Mouse (Mus musculus) kidney, postnatal 0 days (tissue): ENCODE data around the gene Qrich1. TPM values are rescaled to one million over a fixed set of nuclear protein-coding genes. Genes with fewer than 3 reads are reported as not detected.

Source experiments
- ATAC-seq: fragments of 200-750 bp; cut with Nextera tagmentation; replicated peaks from 2 replicates; pipeline ENCODE4 v1.8.0; 2017; ENCODE audit warnings: low read depth, moderate number of reproducible peaks, moderate TSS enrichment, moderate library complexity; ENCODE audit not compliant: low FRiP score
- DNase-seq: peaks from one replicate; pipeline ENCODE4 v3.0.0-alpha.2; 2016; ENCODE audit warnings: low spot score
- H3K27ac ChIP-seq: fragments of 300-500 bp; sonication (generic); 2 replicates; pipeline ENCODE4 v1.5.1; 2014; ENCODE audit warnings: mild to moderate bottlenecking
- H3K27me3 ChIP-seq: fragments of 300-500 bp; sonication (generic); 2 replicates; pipeline ENCODE4 v1.6.1; 2014; ENCODE audit warnings: low read length, mixed read lengths; ENCODE audit not compliant: insufficient read depth
- H3K36me3 ChIP-seq: fragments of 300-500 bp; sonication (generic); 2 replicates; pipeline ENCODE4 v1.6.1; 2014; ENCODE audit warnings: low read length, mixed read lengths; ENCODE audit not compliant: insufficient read depth
- H3K4me1 ChIP-seq: fragments of 300-500 bp; sonication (generic); replicated peaks from 2 replicates; pipeline ENCODE4 v1.6.1; 2014; ENCODE audit warnings: antibody characterized with exemption, low read length, mixed read lengths; ENCODE audit not compliant: insufficient read depth
- H3K4me2 ChIP-seq: fragments of 300-500 bp; sonication (generic); 2 replicates; pipeline ENCODE4 v1.6.1; 2014; ENCODE audit warnings: mild to moderate bottlenecking, low read length, moderate library complexity, mixed read lengths
- H3K4me3 ChIP-seq: fragments of 300-500 bp; sonication (generic); replicated peaks from 2 replicates; pipeline ENCODE4 v1.5.1; 2014; ENCODE audit warnings: low read depth, low read length
- H3K9ac ChIP-seq: fragments of 300-500 bp; sonication (generic); 2 replicates; pipeline ENCODE4 v1.6.1; 2014; ENCODE audit warnings: low read depth, low read length
- H3K9me3 ChIP-seq: fragments of 300-500 bp; sonication (generic); replicated peaks from 2 replicates; pipeline ENCODE4 v1.6.1; 2016; ENCODE audit warnings: low read length, inconsistent platforms, mixed read lengths
- CTCF ChIP-seq: IDR thresholded peaks from 2 replicates; pipeline ENCODE4 v1.5.1; 2016; ENCODE audit warnings: antibody characterized with exemption, low read depth, mild to moderate bottlenecking, moderate library complexity
- WGBS: fragments of 180-500 bp; shearing (Covaris S2); extraction: QIAGEN DNeasy Blood & Tissue Kit; methylation state at CpG from one replicate; pipeline ENCODE4 v1.1.7; 2014; 5-methylcytosine and 5-hydroxymethylcytosine counted together
- polyA plus RNA-seq: library from polyadenylated mRNA; unstranded; fragments of >200 nt; fragmentation: Nextera tagmentation; extraction: Ambion mirVana; gene quantifications from 2 replicates; pipeline ENCODE4 v1.2.1, GENCODE M21; 2015

Qrich1 gene
- polyA plus RNA-seq, 1 experiment from 2014 or later, result 87.2 TPM

DNA sequence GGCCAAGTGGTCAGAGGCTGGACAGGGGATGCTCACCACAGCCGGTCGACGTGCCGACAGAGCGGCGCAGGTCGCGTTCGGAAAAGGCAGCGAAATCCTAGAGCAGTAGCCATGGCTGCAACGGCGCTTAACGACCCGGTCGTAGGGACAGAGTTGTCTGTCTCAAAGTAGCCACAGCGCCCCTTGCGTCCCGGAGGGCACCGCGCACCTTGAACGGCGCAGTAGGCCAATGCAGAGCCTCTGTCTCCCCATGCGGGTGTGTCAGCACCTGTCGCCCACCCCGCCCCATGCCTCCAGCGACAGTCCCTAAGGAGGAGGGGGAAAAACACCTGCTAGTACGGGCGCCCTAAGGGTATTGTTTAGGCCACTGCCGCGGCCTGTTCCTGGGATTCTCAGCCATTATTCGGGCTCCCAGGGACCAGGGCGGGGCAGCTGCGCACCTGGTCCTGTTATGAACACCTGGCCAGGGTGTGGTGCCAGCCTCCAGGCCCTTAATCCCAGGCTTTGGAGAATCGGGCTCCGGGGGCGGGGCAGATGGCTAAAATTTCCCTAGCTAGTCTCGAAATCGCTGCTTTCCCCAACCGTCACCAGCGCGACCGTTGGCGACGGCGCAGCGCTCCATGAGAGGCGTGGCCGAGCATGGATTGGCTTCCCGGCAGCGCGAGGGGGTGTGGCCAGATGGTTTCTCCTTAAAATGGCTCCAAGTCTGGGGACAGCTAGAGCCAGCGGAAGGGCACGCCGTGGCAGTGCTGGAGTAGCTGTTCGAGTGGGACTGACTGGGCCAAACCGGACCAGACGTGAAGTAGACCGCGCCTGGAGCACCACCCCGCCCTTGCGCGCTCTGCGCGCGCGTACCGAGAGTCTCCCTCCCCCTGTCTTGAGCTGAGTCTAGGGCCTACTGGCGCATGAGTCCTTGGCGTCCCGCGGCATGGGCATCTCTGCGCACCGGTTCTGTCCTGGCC lies 50.5 kb downstream of the Qrich1 start, which contains the start of gene Ndufaf3:
Ndufaf3 (minus strand) TSS at position 620 of the 962 bp plus-strand sequence.
- Histone ChIP-seq H3K27me3 (no peaks in the 10 kb centered on the region), H3K4me1 (peaks cover 14% of the 10 kb centered on the region), H3K9ac (peak within 1 kb of the TSS; percentile 83), H3K36me3 (peaks cover 19% of the 10 kb centered on the region), H3K4me3 (peak within 1 kb of the TSS; percentile 77), H3K4me2 (peak within 1 kb of the TSS; percentile 100), H3K27ac (peak within 1 kb of the TSS; percentile 97), H3K9me3 (no peaks in the 10 kb centered on the region)
- ATAC-seq (peak; percentile 81), DNase-seq (peak; percentile 98)
- WGBS, result under 1% methylated on average over 73 of the region's 73 CpGs
- TF ChIP-seq CTCF, result peak; percentile 87

DNA sequence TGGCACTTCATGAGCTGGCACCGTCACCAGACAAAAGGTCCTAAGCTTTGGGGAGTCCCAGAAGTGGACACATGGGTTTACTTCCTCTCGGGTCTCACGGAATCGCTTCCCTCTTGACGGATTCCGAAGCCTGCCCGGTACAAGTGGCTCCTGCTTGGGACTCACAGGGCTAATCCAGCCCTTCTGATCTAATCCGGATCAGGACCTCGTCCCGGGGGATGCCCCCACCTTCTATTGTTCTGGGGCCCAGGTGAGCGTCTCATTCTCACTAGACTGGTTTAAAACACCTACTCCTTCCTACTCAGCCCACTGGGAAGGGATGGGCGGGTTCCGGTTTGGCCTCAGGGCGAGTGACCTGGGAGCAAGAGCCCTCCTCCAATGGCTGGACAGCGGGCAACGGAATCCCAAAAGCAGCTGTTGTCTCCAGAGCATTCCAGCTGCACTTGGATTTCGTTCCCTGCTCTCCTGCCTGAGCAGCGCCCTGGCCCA lies 51.4 kb downstream of the Qrich1 start:
- 8% methylated on average over 18 of the region's 18 CpGs for WGBS
- ATAC-seq, result no peak

DNA sequence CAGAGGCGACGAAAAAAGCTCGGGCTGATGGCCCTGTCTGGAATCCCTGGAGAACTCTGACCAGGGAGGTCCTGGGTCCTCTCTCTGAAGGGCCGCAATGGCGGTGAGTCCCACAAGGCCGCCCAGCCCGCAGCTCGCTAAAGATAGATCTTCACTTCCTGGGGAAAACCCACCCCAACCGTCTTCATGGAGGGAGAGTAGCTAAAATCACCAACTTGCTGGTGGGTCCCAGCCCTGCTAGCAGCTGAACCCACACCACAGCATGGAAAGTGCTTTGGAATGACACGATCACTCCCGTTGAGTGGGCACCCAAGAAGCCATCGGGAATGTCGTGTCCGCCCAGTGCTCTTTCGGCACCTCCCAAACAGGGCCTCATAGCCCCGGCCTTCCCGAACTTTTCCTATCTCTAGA lies 51.9 kb downstream of the Qrich1 start:
- Histone ChIP-seq H3K27me3 (no peaks in the 10 kb centered on the region), H3K4me1 (peaks cover 14% of the 10 kb centered on the region), H3K9ac (no peak overlapping the region; the same call in 1 of the 2 replicates), H3K4me2 (peak overlapping the region; percentile 100), H3K27ac (no peak overlapping the region), H3K4me3 (peak overlapping the region; percentile 77; the same call in 1 of the 2 replicates), H3K36me3 (peaks cover 30% of the 10 kb centered on the region), H3K9me3 (no peaks in the 10 kb centered on the region)
- TF ChIP-seq CTCF, result no peak
- DNase-seq, result no peak
- 83% methylated on average over 17 of the region's 17 CpGs for WGBS
- no peak for ATAC-seq

More for the DNA sequence above, 51.4 kb downstream of the Qrich1 start:
- H3K36me3 ChIP-seq, result peaks cover 28% of the 10 kb centered on the region
- no peak for DNase-seq
- TF ChIP-seq CTCF, result no peak
- peak overlapping the region; percentile 97 for H3K27ac ChIP-seq
- H3K4me3 ChIP-seq, result peak overlapping the region; percentile 77
- no peaks in the 10 kb centered on the region for H3K9me3 ChIP-seq
- peaks cover 14% of the 10 kb centered on the region for H3K4me1 ChIP-seq
- peak overlapping the region; percentile 83 for H3K9ac ChIP-seq
- peak overlapping the region; percentile 100 for H3K4me2 ChIP-seq
- H3K27me3 ChIP-seq, result no peaks in the 10 kb centered on the region

DNA sequence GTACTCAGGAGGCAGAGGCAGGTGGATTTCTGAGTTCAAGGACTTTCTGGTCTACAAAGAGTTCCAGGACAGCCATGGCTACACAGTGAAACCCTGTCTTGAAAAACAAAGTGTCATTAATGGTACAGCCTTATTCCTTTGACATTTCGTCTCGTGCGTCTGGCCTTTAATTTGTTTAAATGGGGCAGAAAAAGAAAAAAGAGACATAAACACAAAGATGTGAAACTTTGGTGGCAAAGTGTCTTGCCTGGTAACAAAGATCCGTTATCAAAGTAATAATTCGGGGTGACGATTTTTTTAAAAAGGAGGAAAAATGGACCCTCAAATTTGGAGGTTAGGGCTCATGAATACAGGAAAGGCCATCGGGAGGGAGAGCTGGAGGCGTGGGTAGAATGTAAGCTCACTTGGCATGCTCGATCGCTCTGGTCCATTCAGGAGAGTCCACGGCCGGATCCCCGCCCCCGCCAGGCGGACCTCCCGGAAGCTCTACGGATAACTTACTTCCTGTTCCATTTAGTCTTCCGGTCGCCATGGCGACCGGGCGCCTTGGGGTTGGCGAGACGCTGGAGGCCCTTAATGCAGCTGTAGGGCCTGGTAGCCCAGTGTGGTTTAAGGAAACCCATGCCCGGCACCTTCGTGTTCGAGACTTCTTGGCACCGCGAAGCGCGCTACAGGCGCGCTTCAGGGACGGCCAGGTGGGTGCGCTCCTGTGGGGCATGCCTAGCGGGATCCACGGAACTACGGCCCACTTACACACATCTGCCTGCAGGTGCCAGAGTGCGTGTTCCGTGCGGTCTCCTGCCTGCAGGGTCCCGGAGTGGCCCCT lies 53.0 kb downstream of the Qrich1 start, which contains the start of gene Dalrd3:
Dalrd3 (plus strand) TSS at position 506 of the 826 bp plus-strand sequence.
- DNase-seq (peak; percentile 97), ATAC-seq (peak; percentile 51)
- Histone ChIP-seq H3K9me3 (no peaks in the 10 kb centered on the region), H3K36me3 (peaks cover 20% of the 10 kb centered on the region), H3K4me2 (peak within 1 kb of the TSS; percentile 100), H3K9ac (peak within 1 kb of the TSS; percentile 50), H3K27me3 (no peaks in the 10 kb centered on the region), H3K4me3 (peak within 1 kb of the TSS; percentile 59), H3K4me1 (peaks cover 14% of the 10 kb centered on the region), H3K27ac (peak within 1 kb of the TSS; percentile 25)
- no peak for TF ChIP-seq CTCF
- WGBS, result 5% methylated on average over 42 of the region's 42 CpGs

DNA sequence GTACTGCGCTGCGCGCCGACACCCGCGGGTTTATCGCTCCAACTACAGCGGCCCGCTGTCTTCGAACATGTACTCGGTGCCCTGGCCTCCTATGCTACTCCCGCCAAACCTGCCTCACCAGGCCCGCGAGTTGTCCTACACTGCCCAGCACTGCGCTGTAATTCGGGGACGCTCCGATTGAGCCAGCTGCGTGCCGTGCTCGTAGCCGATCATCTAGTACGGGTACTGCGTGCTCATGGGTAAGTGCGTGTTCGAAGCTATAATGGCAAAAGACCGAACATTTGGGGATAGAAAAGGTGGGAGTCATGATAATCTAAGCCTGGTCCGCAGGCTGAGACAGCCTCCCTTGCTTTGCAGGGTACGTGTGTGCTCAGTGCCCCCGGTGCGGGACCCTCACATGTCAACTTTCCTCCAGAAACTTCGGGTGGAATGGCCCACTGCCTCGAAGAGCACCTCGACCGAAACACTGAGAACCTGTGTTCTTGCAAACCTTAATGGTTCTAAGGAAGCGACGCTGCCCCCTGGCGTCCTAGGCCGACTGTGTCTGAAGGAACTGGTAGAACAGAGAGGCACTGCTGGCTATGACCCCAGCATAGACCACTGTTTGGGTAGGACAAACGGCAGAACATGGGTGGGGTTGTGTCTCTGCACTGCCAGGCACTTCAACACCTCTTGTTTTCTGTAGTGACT lies 53.7 kb downstream of the Qrich1 start:
- H3K27ac ChIP-seq, result peak overlapping the region; percentile 25
- ATAC-seq, result no peak
- H3K4me1 ChIP-seq, result peaks cover 14% of the 10 kb centered on the region
- peak; percentile 91 for DNase-seq
- H3K4me2 ChIP-seq, result peak overlapping the region; percentile 86
- peak overlapping the region; percentile 50 for H3K9ac ChIP-seq
- WGBS, result under 1% methylated on average over 40 of the region's 40 CpGs
- no peaks in the 10 kb centered on the region for H3K9me3 ChIP-seq
- peaks cover 23% of the 10 kb centered on the region for H3K36me3 ChIP-seq
- H3K27me3 ChIP-seq, result no peaks in the 10 kb centered on the region
- TF ChIP-seq CTCF, result peak; percentile 80
- H3K4me3 ChIP-seq, result peak overlapping the region; percentile 59
